Mouse (Mus musculus) ES-Bruce4 (cell line): Measurements from ENCODE around the gene Serpina1e. TPM values are rescaled to one million over a fixed set of nuclear protein-coding genes. Genes with fewer than 3 reads are reported as not detected.

ENCODE experiments used
- H3K27ac ChIP-seq: 2 replicates; pipeline ENCODE4 v1.5.1; 2012; ENCODE audit warnings: low read length, inconsistent platforms; ENCODE audit not compliant: insufficient read depth
- H3K27me3 ChIP-seq: 2 replicates; pipeline ENCODE4 v1.6.1; 2012; ENCODE audit warnings: mild to moderate bottlenecking, low read length, inconsistent platforms; ENCODE audit not compliant: control insufficient read depth, poor library complexity, insufficient read depth, severe bottlenecking
- H3K36me3 ChIP-seq: 2 replicates; pipeline ENCODE4 v1.6.1; 2012; ENCODE audit warnings: inconsistent platforms, mild to moderate bottlenecking, low read length, moderate library complexity; ENCODE audit not compliant: control insufficient read depth, poor library complexity, insufficient read depth, severe bottlenecking
- H3K4me1 ChIP-seq: one replicate; pipeline ENCODE4 v1.8.1; 2011; ENCODE audit warnings: low read length; ENCODE audit not compliant: control insufficient read depth, insufficient read depth
- H3K4me3 ChIP-seq: 2 replicates; pipeline ENCODE4 v1.5.1; 2011; ENCODE audit warnings: low read depth, mild to moderate bottlenecking, low read length
- H3K9ac ChIP-seq: 2 replicates; pipeline ENCODE4 v1.6.1; 2012; ENCODE audit warnings: low read depth, mild to moderate bottlenecking, inconsistent platforms; ENCODE audit not compliant: poor library complexity, severe bottlenecking
- H3K9me3 ChIP-seq: replicated peaks from 2 replicates; pipeline ENCODE4 v1.6.1; 2012; ENCODE audit warnings: mild to moderate bottlenecking, low read length, inconsistent platforms; ENCODE audit not compliant: control insufficient read depth, poor library complexity, insufficient read depth, severe bottlenecking
- CTCF ChIP-seq: IDR thresholded peaks from one replicate; pipeline ENCODE4 v1.8.1; 2011; ENCODE audit warnings: low read depth, low read length
- EP300 ChIP-seq: IDR thresholded peaks from 2 replicates; pipeline ENCODE4 v1.6.1; 2011; ENCODE audit warnings: low read depth, low read length; ENCODE audit not compliant: insufficient read depth
- POLR2A ChIP-seq: IDR thresholded peaks from one replicate; pipeline ENCODE4 v1.8.1; 2011; ENCODE audit warnings: low read length; ENCODE audit not compliant: insufficient read depth
- polyA plus RNA-seq: library from polyadenylated mRNA; stranded (reverse); fragments of >200 nt; gene quantifications from 2 replicates; pipeline ENCODE4 v1.2.4, GENCODE M21; 2011; ENCODE audit warnings: low read depth; ENCODE audit not compliant: missing spikeins, insufficient read depth, insufficient read length

Gene Serpina1e
- polyA plus RNA-seq, 1 experiment, result not detected

- Histone ChIP-seq H3K9me3 (no peaks in the 10 kb centered on the region), H3K4me1 (no peaks in the 10 kb centered on the region), H3K36me3 (no peaks in the 10 kb centered on the region), H3K9ac (no peak overlapping the region), H3K27me3 (no peaks in the 10 kb centered on the region), H3K27ac (no peak overlapping the region), H3K4me3 (no peak overlapping the region)
- TF ChIP-seq EP300 (no peak), POLR2A (no peak), CTCF (no peak)
Observed at GRCm38 (mm10) chr12:103971080-103971479, 12.3 kb upstream of the Serpina1e start.

- Histone ChIP-seq H3K27ac (no peak overlapping the region), H3K4me3 (no peak overlapping the region), H3K9me3 (no peaks in the 10 kb centered on the region), H3K27me3 (no peaks in the 10 kb centered on the region), H3K4me1 (no peaks in the 10 kb centered on the region), H3K9ac (no peak overlapping the region), H3K36me3 (no peaks in the 10 kb centered on the region)
- TF ChIP-seq CTCF (no peak), EP300 (no peak), POLR2A (no peak)
Observed at GRCm38 (mm10) chr12:103969577-103970116, 10.9 kb upstream of the Serpina1e start.

- Histone ChIP-seq H3K27me3 (no peaks in the 10 kb centered on the region), H3K27ac (no peak overlapping the region), H3K9me3 (no peaks in the 10 kb centered on the region), H3K9ac (no peak overlapping the region), H3K4me3 (no peak overlapping the region), H3K36me3 (no peaks in the 10 kb centered on the region), H3K4me1 (no peaks in the 10 kb centered on the region)
- TF ChIP-seq EP300 (no peak), CTCF (no peak), POLR2A (no peak)
Observed at GRCm38 (mm10) chr12:103966761-103967160, 8.0 kb upstream of the Serpina1e start.

GRCm38 (mm10) chr12:103963288-103963687, 4.5 kb upstream of the Serpina1e start:
- H3K9me3 ChIP-seq, result no peaks in the 10 kb centered on the region
- H3K27me3 ChIP-seq, result no peaks in the 10 kb centered on the region
- H3K9ac ChIP-seq, result no peak overlapping the region
- no peak overlapping the region for H3K27ac ChIP-seq
- H3K4me3 ChIP-seq, result no peak overlapping the region
- no peaks in the 10 kb centered on the region for H3K36me3 ChIP-seq
- no peak for TF ChIP-seq POLR2A
- TF ChIP-seq CTCF, result no peak
- no peak for TF ChIP-seq EP300
- H3K4me1 ChIP-seq, result no peaks in the 10 kb centered on the region

- Histone ChIP-seq H3K27ac (no peak overlapping the region), H3K36me3 (no peaks in the 10 kb centered on the region), H3K9ac (no peak overlapping the region), H3K27me3 (no peaks in the 10 kb centered on the region), H3K4me1 (no peaks in the 10 kb centered on the region), H3K4me3 (no peak overlapping the region), H3K9me3 (no peaks in the 10 kb centered on the region)
- TF ChIP-seq POLR2A (no peak), EP300 (no peak), CTCF (no peak)
Observed at GRCm38 (mm10) chr12:103962860-103963259, 4.1 kb upstream of the Serpina1e start.

- H3K36me3 ChIP-seq, result no peaks in the 10 kb centered on the region
- TF ChIP-seq CTCF (no peak), EP300 (no peak), POLR2A (no peak)
- H3K9me3 ChIP-seq, result no peaks in the 10 kb centered on the region
- no peaks in the 10 kb centered on the region for H3K4me1 ChIP-seq
- H3K27ac ChIP-seq, result no peak overlapping the region
- H3K27me3 ChIP-seq, result no peaks in the 10 kb centered on the region
- no peak overlapping the region for H3K4me3 ChIP-seq
- H3K9ac ChIP-seq, result no peak overlapping the region
Observed at GRCm38 (mm10) chr12:103962337-103962736, 3.6 kb upstream of the Serpina1e start.
